Mouse (Mus musculus) embryo, embryonic 11.5 days (tissue): ENCODE results near the gene Gm20388.
A peak's percentile ranks its signal among the peaks of the same experiment; 100 is the strongest.

ENCODE experiments used
- DNase-seq: peaks from one replicate; pipeline ENCODE4 v3.0.0-alpha.2; 2012; ENCODE audit warnings: low read depth, low spot score

Gene Gm20388

DNA sequence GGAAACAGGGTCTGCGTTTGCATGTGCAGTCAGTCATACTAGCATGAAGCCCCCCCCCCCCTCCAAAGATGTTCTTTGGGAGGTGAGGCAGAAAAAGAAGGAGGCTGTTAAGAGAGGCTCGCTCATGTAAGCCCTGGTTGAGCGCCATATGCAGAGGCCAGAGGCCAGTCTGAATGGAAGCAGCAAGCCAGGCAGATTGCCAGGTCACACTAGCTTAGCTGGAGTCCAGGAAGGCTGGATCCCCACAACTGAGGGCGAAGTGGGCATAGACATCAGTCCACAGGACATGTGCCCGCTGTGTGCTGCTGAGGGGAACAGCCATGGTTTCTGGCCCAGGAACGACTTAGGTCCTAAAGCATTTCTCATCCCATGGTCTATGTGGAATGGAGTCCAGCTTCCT lies 477.6 kb downstream of the Gm20388 start:
- DNase-seq = no peak

DNA sequence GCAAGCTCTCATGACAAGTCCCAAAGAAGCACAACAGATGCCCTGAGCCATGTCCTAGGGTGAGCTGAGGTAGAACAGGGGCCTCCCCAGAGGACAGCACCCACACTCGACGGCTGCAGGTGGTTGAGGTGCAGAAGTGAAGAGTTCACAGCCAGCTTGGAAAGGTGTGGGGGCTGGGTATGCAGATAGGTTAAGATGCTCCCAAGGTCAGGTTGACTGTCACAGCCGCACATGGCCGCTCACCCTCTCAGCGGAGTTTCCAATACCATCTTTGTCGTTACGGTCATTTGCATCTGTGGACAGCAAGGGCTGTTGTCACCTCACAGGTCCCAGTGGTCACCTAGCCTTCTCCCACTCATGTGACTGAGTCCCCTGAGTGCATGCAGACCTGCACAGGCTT lies 480.0 kb downstream of the Gm20388 start:
- DNase-seq = no peak

DNA sequence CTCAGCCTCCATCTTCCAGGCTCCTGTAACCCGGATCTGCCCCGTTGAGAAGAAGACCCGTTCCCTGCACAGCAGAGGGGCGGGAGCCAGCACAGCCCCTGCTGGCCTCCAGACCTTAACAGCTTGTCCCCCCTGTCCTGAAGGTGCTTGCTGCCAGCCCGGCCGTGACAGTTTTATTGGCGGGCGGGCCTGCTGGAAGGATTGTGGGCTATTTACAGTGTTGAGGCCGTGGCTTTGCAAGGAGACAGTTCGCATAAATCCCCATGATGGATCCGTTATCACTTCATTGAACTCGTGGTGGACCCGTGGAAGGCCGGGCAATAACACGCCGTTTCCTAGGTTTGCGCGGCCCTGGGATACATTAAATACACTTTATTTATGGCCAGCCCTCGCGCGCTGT lies 481.2 kb downstream of the Gm20388 start:
- no peak for DNase-seq

DNA sequence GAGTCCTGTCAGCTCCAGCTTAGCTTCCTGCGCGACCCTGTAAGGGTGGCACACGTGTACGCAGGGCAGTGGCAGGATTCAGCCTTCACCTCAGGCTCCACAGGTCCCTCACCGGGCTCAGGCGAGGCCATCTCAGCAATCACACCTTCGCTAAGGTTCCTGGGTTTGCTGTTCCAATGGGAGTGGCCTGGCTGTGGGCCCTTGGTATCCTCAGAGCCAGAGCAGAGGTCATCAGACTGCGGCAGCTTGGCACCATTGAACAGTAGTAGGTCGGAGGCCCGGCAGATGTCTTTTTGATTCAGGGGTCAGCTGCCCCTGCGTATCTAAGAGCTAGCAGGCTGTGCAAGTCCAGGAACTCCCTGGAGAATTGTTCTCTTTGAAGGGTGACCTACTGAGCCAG lies 482.4 kb downstream of the Gm20388 start:
- no peak for DNase-seq

DNA sequence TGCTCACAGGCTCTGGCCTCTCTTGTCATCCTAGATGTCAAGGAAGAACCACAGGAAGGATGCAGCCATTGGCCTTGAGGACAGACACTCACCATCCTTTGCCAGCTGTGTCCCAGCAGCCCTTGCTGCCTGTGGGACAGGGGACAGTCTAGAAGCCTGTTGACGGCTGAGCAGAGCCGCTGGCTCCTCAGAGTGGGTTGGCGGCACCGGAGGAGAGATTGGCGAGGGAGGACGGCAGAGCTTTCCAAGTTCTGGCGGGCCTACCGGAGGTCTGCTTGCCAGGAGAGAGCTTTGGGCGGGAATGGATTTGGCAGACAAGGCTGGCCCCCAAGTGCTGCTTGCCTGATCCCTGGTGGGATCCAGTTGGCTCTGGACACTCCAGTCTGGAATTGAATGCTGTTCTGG lies 483.2 kb downstream of the Gm20388 start:
- no peak for DNase-seq

DNA sequence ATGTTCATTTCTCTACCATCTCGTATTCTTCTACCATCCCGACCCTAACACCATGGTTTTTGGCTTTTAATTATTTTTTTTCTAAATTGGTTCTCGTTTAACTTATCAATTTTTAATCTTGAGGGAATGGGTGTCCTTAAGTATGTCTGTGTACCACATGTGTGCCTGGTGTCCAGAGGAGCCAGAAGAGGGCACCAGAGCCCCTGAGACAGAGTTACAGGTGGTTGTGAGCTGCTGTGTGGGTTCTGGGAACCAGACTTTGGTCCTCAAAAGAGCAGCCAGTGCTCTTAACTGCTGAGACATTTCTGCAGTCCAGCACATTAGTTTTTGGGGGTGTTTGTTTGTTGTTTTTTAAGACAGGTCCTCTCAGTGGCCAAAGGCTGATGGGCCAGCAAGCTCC lies 485.3 kb downstream of the Gm20388 start:
- no peak for DNase-seq

DNA sequence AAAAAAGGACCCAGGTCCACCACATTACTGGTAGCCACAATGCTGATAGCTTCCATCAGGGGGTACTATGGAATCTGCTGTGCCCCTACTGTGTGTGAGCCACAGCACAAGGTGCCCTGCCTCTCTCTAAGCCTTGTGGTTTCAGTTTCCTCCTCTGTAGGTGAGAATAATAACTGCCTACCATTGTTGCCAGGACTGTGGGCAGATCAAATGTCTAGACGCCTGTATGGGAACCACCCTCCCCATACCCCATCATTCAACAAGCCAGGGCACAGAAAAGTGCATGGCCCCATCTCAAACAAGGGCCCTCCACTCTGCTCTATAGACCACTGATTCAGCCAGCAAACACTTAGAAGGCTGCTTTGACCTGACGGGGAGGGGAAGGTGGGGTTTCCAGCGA lies 486.1 kb downstream of the Gm20388 start:
- no peak for DNase-seq

DNA sequence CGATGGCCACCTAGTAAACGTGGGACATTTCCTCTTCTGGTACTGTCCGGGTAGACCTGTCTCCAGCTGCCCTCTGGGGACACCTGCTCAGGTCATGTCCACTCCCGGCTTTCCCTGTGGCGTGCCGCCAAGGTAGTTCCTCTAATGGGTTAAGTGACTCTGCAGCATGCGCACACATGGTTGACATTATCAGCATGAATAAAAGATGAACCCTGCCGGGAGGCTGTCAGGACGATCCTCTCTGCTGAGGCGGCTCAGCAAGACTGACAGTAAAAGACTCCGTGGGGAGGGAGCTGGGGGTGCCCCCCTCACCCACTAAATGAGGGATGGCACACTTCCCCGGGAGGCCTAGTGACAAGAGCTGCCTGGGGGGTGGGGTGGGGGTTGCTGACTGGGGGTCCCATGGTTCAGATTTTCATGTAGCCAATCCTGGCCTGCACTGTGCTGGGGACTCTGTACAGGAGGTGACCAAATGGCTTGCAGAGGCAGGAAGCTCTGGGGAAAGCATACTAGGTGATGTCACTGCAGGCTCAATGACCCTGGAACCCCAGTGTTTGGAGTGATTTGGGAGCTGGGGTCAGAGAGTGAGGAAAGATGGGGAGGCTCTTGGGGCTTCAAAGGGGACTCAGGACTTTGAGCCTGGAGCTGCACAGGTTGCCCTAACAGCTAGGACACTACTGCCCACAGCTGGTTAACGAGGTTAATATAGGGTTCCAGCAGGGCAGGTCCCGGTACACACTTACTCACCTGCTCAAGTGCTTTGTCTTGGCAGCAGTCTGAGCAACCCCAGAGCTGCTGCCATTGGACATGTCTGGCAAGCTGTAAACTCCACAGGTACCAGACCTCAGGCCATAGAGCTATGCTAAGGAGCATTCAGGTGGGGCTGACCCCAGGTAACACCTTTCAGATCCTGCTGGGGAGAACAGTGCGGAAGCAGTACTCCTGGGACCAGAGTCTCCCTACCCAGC lies 487.1 kb downstream of the Gm20388 start:
- no peak for DNase-seq

DNA sequence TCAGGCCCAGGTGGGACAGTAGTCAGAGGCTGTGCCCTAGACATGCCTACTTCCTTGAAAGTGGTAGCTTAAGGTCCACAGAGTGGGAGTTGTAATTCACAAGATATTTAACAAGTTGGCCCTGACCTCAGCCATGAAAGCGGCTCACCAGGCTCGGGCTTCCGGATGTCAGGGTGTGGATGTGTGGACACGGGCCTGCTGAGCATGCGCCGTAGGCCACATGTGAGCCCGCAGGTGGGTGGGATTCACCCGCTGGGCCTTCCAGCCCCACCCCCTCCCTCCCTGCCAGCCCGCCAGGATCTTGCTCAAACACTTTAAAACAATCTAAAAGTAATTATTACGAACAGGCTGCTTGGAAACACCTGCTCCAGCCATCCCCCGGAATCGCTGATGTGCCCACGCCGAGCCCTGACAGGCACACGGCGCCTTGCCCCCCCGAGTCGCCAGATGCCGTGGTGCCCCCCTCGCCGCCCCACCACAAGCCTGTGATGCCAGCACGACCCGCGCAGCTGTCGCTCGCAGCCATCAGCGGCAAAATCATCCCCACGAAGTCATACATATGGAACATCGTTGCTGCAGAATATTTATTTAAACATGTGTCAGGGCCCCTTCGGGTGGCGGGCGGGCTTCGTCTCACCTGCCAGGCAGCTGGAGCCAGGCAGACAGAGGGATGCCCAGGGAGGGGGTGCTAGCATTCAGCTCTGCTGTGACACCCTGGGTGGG lies 488.7 kb downstream of the Gm20388 start:
- no peak for DNase-seq

DNA sequence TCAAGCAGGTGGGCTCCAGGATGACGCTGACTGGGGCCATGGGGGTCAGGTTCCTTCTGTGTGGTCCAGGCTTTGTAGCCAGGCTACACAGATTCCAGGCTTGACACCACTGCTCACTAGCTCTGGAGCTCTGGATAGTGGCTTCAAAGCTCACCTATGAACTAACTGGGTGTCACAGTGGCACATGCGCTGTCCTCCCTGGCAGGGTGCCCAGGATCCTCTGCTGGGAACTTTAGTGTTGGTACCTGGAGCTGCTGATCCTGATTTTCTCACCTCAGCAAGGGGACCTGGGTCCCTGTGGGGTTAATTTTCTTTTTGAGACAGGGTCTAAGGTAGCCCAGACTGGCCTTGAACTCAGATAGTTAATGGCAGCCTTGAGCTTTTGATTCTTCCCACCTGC lies 490.6 kb downstream of the Gm20388 start:
- no peak for DNase-seq

DNA sequence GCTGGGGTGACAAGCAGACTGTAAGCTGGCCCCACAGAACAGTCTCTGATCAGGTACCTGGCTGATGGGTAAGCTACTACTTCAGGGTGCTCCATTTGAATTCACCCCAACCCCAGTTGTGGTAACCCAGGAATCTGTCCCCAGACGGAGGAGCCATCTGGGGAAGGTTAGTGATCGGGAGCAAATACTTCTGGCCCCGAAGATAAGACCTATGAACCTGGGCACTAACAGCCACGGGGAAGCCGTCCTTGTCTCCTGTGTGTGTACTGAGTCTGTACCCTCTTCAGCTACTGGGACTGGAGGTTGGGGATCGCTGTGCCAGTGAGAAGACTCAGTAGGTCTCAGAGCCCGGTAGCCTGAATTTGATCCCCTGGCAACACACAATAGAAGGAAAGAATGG lies 491.1 kb downstream of the Gm20388 start:
- DNase-seq = no peak

DNA sequence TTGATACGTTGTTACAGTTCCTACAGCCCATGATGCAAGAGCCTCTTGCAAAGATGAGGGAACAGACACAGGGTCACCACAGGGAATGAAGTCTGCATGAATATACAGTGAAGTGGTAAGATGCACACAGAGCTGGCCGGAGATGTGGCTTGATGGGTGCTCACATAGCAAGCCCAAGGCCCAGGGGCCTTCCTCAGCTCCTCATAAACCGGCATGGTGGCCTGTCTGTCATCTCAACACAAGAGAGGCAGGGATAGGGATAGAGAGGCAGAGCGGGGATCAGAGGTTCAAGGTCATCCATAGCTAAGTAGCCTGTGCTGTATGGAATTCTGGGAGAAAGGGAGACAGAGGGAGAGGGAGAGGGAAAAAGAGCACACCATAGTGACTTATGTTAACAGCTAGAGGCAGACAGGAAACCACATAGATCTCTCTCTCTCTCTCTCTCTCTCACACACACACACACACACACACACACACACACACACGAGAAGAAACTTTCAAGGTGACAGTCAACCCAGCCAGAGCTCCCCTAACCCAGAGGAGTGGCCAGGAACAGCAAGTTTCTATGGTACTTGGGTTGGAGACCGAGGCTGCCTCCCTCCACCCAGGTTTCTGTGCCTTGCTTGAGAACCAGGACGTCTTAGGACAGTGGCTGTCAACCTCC lies 493.1 kb downstream of the Gm20388 start:
- no peak for DNase-seq

DNA sequence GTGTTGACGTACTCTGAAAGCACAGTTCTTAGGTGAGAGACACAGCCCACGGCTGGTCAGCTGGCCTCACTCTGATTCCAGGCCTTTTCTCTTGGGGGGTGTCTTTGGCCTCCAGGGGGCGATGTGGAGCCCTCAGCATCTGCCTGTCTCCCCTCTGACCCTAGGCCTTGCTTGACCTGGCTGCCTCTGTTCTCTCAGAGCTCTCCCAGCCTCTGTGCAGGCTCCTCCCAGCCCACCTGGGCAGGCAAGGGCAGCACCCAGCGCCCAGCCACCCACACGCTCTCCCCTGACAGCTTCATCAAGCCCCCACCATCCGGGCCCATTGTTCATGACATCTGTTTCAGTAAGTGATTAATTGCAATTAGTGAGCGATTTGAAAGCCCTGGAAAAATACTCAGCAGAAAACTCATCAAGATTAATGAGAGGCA lies 494.0 kb downstream of the Gm20388 start:
- DNase-seq = no peak

DNA sequence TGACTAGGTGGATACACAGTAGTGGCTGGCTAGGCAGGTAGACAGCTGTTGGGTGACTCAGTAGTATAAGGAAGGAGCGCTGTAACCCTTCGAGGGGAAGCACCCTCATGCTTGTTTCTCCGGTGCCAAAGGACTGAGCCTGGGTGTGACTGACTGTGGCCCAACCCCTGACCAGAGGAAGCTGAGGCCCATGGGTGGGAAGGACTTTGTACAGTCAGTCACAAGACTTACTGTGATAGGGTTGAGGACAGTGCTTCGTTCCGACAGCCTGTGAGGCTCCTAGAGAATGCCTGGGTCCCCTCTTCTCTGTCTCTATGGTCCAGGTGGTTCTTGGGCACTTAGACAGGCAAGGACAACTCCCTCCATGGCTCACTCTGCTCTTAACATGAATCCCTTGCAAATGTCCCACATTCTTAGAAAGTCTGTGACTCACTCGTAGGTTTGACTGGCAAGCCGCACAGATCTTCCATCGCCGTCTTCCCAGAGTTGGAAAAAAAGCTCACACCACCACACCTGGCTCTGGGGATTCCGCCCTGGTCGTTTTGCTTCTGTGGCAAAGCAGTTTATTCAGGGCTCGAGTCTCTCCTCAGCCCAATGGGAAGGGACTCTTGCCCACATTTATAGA lies 495.5 kb downstream of the Gm20388 start:
- DNase-seq = no peak

DNA sequence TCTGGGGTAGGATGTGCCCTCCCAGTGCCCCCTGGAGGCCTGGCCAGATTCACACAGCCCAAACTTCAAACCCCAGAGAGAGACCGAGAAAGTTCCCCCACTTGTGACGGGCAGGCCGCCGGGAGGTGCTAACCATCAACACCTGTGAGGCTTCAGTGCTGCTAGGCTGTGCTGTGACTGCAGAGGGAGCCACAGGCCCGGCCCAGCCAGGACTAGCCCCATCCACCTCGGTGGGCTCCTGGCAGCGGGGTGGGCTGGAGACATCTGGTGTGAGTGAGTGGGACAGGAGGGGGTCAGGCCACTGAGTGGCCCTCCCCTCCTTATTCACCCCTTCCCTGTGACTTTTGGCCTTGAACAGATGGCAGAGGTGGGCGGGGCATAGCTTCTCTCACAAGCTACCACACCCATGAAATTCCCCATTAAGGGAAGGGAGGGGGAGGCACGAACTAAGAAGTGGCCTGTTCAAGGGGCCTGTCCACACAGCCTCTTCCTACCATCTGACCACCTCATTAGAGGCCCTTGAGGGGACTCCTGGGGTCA lies 497.1 kb downstream of the Gm20388 start:
- peak; percentile 74 for DNase-seq

DNA sequence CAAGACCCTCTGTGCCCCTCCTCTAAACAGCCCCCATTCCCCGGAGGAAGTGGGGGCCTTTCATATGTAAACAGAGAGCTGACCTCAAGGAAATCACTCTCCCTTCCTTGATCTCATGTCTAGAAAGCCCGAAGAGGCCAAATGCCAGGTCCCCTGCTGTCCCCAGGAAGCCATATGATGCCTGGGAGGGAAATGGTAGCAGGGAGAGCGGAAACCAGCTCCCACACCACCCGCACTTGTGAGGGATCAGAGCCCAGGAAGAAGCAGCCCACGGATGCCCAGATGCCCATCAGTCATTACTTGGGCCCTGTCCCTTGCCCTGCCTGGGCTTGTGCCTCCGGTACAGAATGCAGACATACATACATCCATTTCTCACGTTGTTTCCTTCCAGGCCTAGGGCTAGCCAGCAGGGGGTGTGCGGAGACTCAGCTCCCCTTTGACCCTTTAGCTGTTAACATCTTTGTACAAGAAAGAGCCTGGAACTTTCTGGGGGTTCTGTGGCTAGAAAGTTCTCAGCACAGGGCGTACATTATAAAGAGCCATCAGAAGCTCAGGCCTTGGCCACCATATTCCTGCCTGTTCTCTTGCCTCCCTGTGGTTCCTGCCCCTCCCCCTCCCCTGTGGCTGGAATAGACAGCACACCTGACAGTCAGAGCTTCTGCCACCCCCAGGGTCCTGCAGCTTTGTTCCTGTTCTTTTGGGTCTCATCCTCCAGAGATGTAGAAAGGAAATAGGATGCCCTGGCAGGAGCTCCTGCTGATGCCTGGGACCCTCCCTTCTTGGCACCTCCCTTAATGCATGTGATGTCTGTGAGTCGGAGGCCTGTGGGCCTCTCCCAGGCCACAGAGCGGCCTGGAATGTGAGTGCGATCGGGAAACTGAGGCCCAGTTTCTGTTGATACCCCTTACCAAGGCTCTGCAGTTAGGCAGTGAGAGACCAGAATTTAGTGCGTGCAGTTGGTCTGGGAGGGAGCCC lies 497.9 kb downstream of the Gm20388 start:
- DNase-seq = no peak

DNA sequence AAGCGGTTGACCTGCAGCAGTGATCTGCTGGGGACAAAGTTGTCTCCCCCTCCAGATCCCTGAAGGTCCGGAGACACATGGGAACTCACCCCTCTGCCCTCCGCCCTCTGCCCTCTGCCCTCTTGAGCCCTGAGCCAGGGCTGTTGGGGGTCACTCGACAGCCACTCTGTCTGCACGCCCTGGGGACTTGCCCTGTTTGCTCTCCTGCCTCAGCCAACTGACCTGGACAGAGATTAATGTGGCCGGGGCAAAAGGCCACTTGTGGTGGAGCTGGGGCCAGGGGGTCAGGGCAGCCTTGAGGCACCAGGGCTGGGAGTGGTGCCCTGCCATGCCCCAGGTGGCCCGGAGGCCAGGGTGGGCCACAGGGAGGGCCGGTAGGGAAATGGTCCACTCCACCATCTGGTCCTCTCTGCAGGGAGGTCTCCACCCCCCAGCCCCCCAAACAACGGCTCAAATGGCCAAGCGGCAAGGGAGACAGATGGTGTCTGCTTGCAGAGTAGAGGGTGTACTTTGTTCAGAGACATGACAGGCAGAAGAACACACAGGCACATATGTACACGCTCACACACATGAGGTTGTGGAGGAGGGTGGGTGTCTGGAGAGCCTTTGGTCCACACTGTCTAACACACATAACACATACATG lies 498.9 kb downstream of the Gm20388 start:
- DNase-seq = no peak

DNA sequence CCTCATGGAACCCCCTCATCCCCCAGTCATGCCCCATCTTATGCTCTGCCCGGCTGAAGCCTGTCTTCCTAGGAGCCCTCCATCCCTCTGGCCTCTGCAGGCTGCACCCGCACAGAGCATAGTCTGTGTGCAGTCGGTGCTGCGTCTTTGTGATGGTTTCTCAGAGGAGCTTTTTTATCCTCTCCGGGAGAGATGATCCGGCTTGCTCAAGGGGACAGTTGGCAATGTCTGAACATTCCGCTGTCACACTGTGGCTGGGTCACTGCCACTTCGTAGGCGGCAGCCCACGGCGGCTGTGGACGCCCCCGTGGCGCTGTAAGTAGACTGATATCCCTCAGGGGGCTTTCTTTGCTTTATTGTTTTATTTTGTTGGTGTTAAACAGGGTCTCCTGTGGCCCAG lies 500.4 kb downstream of the Gm20388 start:
- DNase-seq = no peak

DNA sequence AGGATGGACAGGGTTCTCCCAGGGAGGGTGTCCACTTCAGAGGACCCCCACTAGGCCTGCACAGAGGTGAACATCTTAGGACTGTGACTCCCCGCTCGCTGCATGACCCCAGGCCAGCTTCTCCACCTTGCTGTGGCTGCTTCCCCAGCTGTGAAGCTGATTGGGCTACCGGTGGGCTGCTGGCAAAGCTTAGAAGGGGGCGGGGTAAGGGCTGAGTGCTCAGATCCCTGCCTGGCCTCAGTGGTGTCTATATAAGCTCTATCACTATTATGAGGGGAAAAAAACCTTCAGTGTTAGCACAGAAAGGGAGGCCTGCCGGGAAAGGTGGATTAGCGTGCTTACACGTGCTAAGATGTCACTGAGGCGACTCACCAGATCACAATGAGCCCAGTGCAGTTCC lies 501.2 kb downstream of the Gm20388 start:
- no peak for DNase-seq

DNA sequence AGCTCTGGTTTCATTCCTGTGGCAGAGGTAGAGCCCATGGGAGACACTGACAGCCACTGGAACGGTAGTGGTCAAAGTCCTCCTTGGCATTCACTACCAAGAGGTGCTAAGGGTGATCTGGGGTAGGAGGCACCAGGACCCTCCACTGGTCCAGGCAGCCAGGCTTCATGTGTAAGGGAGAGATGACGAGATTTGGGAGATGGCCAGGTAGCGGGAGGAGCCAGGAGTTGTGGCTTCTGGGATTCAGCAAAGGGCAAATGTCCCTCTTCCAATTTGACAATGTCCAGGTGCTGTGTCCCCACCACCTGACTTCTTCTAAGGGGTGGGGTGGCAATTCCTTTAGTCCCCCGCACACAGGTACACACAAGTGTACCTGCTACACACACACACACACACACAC lies 501.7 kb downstream of the Gm20388 start:
- DNase-seq = no peak
